ENCODE assay signal across 14 mouse cellular contexts in the genomic region with DNA sequence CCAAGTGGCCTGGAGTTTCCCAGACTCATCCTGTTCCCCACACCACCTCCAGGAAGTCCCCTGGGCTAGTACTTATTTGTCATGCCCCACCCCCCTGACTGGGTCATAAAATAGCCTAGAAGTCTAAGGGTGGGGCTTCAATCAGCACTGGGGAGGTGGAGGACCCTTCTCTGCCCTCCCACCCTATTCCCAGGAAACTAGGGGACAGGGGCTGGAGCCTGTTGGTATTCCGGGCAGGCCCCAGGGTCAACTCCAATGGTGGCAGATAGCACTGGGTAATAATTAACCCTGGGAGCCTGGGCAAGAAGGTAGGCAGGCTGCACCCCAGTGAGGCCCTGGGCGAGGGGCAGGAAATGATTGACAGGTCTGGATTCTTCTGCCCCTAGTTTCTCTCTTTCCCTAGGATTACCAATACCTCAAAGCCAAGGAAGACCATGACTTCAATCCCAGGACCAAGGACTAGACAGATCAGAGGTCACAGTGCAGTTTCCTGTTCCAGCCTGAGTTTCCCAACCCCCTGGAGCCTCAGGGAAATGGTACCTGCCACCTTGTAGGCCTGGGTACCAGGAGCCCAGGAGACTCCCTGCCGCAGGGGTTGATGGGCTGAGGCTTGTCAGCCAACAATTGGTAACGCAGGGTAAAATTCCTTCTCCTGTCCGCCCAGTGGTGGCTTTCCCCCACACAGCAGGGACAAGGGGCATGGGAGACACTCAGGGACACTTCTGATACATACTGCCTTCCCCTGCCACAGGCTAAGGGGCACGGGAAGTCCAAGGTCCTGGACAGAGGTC. TPM values are rescaled to one million over a fixed set of nuclear protein-coding genes. Genes with fewer than 3 reads are reported as not detected.
DNase-seq lines count a peak whose midpoint lies in the region; ATAC-seq lines count a peak whose summit lies in the region.
"Had no signal": no experiment of that assay in that cellular context is flagged by ENCODE, and none has a peak within 500 bp of the region (broad histone marks: within the 10 kb centered on the region; RNA-seq: fewer than 3 reads in every experiment).

No protein-coding gene starts in this region.

- no peak overlapping the region for H3K4me3 ChIP-seq in heart, embryonic 13.5 days
- no peak overlapping the region for H3K4me3 ChIP-seq in intestine, embryonic 15.5 days (replicated peaks)
- no peak overlapping the region for H3K4me3 ChIP-seq in stomach, embryonic 14.5 days (ENCODE audit: low read depth, low read length)
- H3K4me3 ChIP-seq: limb, embryonic 15.5 days had no signal

- peaks cover 4% of the 10 kb centered on the region; the same call in 1 of the 2 replicates for H3K4me1 ChIP-seq in heart, embryonic 13.5 days
- peaks cover 9% of the 10 kb centered on the region for H3K4me1 ChIP-seq in intestine, embryonic 15.5 days (replicated peaks)
- no peaks in the 10 kb centered on the region for H3K4me1 ChIP-seq in stomach, embryonic 14.5 days (ENCODE audit: control insufficient read depth, insufficient read depth, low read length)

- no peaks in the 10 kb centered on the region for H3K9me3 ChIP-seq in heart, embryonic 13.5 days
- no peaks in the 10 kb centered on the region for H3K9me3 ChIP-seq in intestine, embryonic 15.5 days
- no peaks in the 10 kb centered on the region for H3K9me3 ChIP-seq in stomach, embryonic 14.5 days (ENCODE audit: control insufficient read depth, low read depth, low read length)
- H3K9me3 ChIP-seq: limb, embryonic 15.5 days had no signal

- intact Hi-C loops in heart, postnatal 14 days (cut with DNase I), result no loop called here

- DNase-seq in heart, postnatal 14 days, result no peak
- peak; percentile 73 to 86 for DNase-seq in kidney, postnatal 36 days
- no peak for DNase-seq in layer of hippocampus, postnatal 25 days (ENCODE audit: extremely low spot score in 1 of 2, low spot score in 1 of 2)

- no peak overlapping the region for H3K27ac ChIP-seq in heart, embryonic 13.5 days (replicated peaks)
- peak overlapping the region; percentile 67 for H3K27ac ChIP-seq in intestine, embryonic 15.5 days
- peak overlapping the region; percentile 39; the same call in 1 of the 2 replicates for H3K27ac ChIP-seq in stomach, embryonic 14.5 days (ENCODE audit: low read length)
- H3K27ac ChIP-seq: limb, embryonic 15.5 days had no signal

- 64% methylated on average over 6 of the region's 6 CpGs for WGBS in heart, embryonic 13.5 days
- 54% methylated on average over 6 of the region's 6 CpGs for WGBS in intestine, embryonic 15.5 days
- 66% methylated on average over 6 of the region's 6 CpGs for WGBS in stomach, embryonic 14.5 days

- no peak overlapping the region for H3K4me2 ChIP-seq in heart, embryonic 13.5 days
- H3K4me2 ChIP-seq in intestine, embryonic 15.5 days (replicated peaks), result peak overlapping the region; percentile 19; the same call in 1 of the 2 replicates
- H3K4me2 ChIP-seq in stomach, embryonic 14.5 days (replicated peaks; ENCODE audit: low read depth, low read length), result no peak overlapping the region
- H3K4me2 ChIP-seq: limb, embryonic 15.5 days had no signal

- no peak overlapping the region for H3K9ac ChIP-seq in heart, embryonic 13.5 days
- H3K9ac ChIP-seq in intestine, embryonic 15.5 days, result peak overlapping the region; percentile 10; the same call in 1 of the 2 replicates
- no peak overlapping the region for H3K9ac ChIP-seq in stomach, embryonic 14.5 days (replicated peaks; ENCODE audit: low read depth, low read length)
- H3K9ac ChIP-seq: limb, embryonic 15.5 days had no signal

- ATAC-seq in heart, embryonic 13.5 days (ENCODE audit: extremely low read depth, insufficient number of reproducible peaks, low FRiP score, low TSS enrichment), result peak; percentile 22
- ATAC-seq in intestine, embryonic 15.5 days, result peak; percentile 90
- ATAC-seq in stomach, embryonic 14.5 days (ENCODE audit: insufficient number of reproducible peaks, insufficient read depth, low FRiP score, low read depth), result peak; percentile 79
- ATAC-seq in cerebellum, adult (ENCODE audit: insufficient number of reproducible peaks, low FRiP score, low TSS enrichment), result no peak
- no peak for ATAC-seq in erythroblast, adult 5-6 weeks (replicated peaks; ENCODE audit: low FRiP score, poor library complexity, severe bottlenecking)

- no peaks in the 10 kb centered on the region for H3K27me3 ChIP-seq in heart, embryonic 13.5 days (replicated peaks)
- H3K27me3 ChIP-seq in intestine, embryonic 15.5 days (replicated peaks), result no peaks in the 10 kb centered on the region
- no peaks in the 10 kb centered on the region for H3K27me3 ChIP-seq in stomach, embryonic 14.5 days (ENCODE audit: control insufficient read depth, insufficient read depth, low read length)
- H3K27me3 ChIP-seq: limb, embryonic 15.5 days had no signal

- H3K36me3 ChIP-seq in heart, embryonic 13.5 days, result peaks cover 50% of the 10 kb centered on the region
- H3K36me3 ChIP-seq in intestine, embryonic 15.5 days, result peaks cover 13% of the 10 kb centered on the region
- H3K36me3 ChIP-seq in stomach, embryonic 14.5 days (ENCODE audit: control insufficient read depth, insufficient read depth, low read length), result peaks cover 24% of the 10 kb centered on the region; the same call in 1 of the 2 replicates

RNA-seq across cellular contexts. Expression of a gene that starts 8.7 kb away (rescaled TPM):
- polyA plus RNA-seq in heart, embryonic 13.5 days (2015; fragmentation: Nextera tagmentation; extraction: Ambion mirVana), result not detected in 2 replicates
- total RNA-seq in heart, postnatal 14 days (2021), result not detected
- polyA plus RNA-seq in intestine, embryonic 15.5 days (2015; fragmentation: Nextera tagmentation; extraction: Ambion mirVana), result not detected in 2 replicates
- polyA plus RNA-seq in stomach, embryonic 14.5 days (2014; fragmentation: Nextera tagmentation; extraction: Ambion mirVana), result not detected in 2 replicates
- total RNA-seq in layer of hippocampus, postnatal 25 days (2021), result not detected
- not detected in 2 replicates for total RNA-seq in erythroblast, adult 5-6 weeks (2015; ENCODE audit: low replicate concordance)
- not detected in 2 replicates for total RNA-seq in erythroblast, adult 5-6 weeks (2017; ENCODE audit: low replicate concordance)
- total RNA-seq: layer of hippocampus, adult 8-10 months had no signal
- polyA plus RNA-seq: brain, embryonic 14.5 days; cortical plate, adult 2 months; forebrain, embryonic 11.5 days; limb, embryonic 15.5 days; testis, adult 2 months had no signal

RNA-seq across cellular contexts. Expression of a gene that starts 9.1 kb away (rescaled TPM):
- 21.8 and 23.2 TPM in 2 replicates for polyA plus RNA-seq in heart, embryonic 13.5 days (2015; fragmentation: Nextera tagmentation; extraction: Ambion mirVana)
- 10 to 100 TPM; 47.8 to 51.8 TPM for total RNA-seq in heart, postnatal 14 days (2021)
- 79.9 and 90.3 TPM in 2 replicates for polyA plus RNA-seq in intestine, embryonic 15.5 days (2015; fragmentation: Nextera tagmentation; extraction: Ambion mirVana)
- polyA plus RNA-seq in stomach, embryonic 14.5 days (2014; fragmentation: Nextera tagmentation; extraction: Ambion mirVana), result 43.7 and 44.8 TPM in 2 replicates
- total RNA-seq in layer of hippocampus, postnatal 25 days (2021), result 1 to 10 TPM; 1.2 to 1.9 TPM
- 17.1 and 32.7 TPM in 2 replicates for total RNA-seq in erythroblast, adult 5-6 weeks (2015; ENCODE audit: low replicate concordance)
- total RNA-seq in erythroblast, adult 5-6 weeks (2017; ENCODE audit: low replicate concordance), result 23.0 and 24.4 TPM in 2 replicates

RNA-seq across cellular contexts. Expression of a gene that starts 15.3 kb away (rescaled TPM):
- polyA plus RNA-seq in heart, embryonic 13.5 days (2015; fragmentation: Nextera tagmentation; extraction: Ambion mirVana), result 170 and 185 TPM in 2 replicates
- 100 to 1,000 TPM; 224 to 237 TPM for total RNA-seq in heart, postnatal 14 days (2021)
- 113 and 124 TPM in 2 replicates for polyA plus RNA-seq in intestine, embryonic 15.5 days (2015; fragmentation: Nextera tagmentation; extraction: Ambion mirVana)
- 113 and 120 TPM in 2 replicates for polyA plus RNA-seq in stomach, embryonic 14.5 days (2014; fragmentation: Nextera tagmentation; extraction: Ambion mirVana)
- total RNA-seq in layer of hippocampus, postnatal 25 days (2021), result 10 to 100 TPM; 56.8 to 68.2 TPM
- total RNA-seq in erythroblast, adult 5-6 weeks (2015; ENCODE audit: low replicate concordance), result 7.5 TPM in 1 of 2 replicates, not detected in the other
- 4.9 and 8.2 TPM in 2 replicates for total RNA-seq in erythroblast, adult 5-6 weeks (2017; ENCODE audit: low replicate concordance)

RNA-seq across cellular contexts. Expression of a gene that starts 33.1 kb away (rescaled TPM):
- 17.2 and 18.7 TPM in 2 replicates for polyA plus RNA-seq in heart, embryonic 13.5 days (2015; fragmentation: Nextera tagmentation; extraction: Ambion mirVana)
- total RNA-seq in heart, postnatal 14 days (2021), result 10 to 100 TPM; 15.4 to 17.0 TPM
- 31.1 and 32.6 TPM in 2 replicates for polyA plus RNA-seq in intestine, embryonic 15.5 days (2015; fragmentation: Nextera tagmentation; extraction: Ambion mirVana)
- polyA plus RNA-seq in stomach, embryonic 14.5 days (2014; fragmentation: Nextera tagmentation; extraction: Ambion mirVana), result 37.7 and 38.5 TPM in 2 replicates
- 10 to 100 TPM; 71.3 to 78.8 TPM for total RNA-seq in layer of hippocampus, postnatal 25 days (2021)
- total RNA-seq in erythroblast, adult 5-6 weeks (2015; ENCODE audit: low replicate concordance), result not detected in 2 replicates
- total RNA-seq in erythroblast, adult 5-6 weeks (2017; ENCODE audit: low replicate concordance), result 0.34 TPM in 1 of 2 replicates, not detected in the other

Comparison
In these comparisons a context has a peak if more than half of its experiments do, and no peak if none do; other contexts are left out.
1. ATAC-seq: peak in heart, embryonic 13.5 days (single experiment), intestine, embryonic 15.5 days (single experiment) and stomach, embryonic 14.5 days (single experiment); none in cerebellum, adult (single experiment) and erythroblast, adult 5-6 weeks (single experiment).
2. DNase-seq: peak in kidney, postnatal 36 days (2 of 2); none in heart, postnatal 14 days (0 of 2) and layer of hippocampus, postnatal 25 days (0 of 2).
3. RNA of a gene that starts 9.1 kb away (total RNA-seq): 47.8 to 51.8 TPM in heart, postnatal 14 days and 17.1 to 32.7 TPM in erythroblast, adult 5-6 weeks; 1.2 to 1.9 TPM in layer of hippocampus, postnatal 25 days; every median in the first group is over 4 times any median in the second.
4. RNA of a gene that starts 15.3 kb away (total RNA-seq): 224 to 237 TPM in heart, postnatal 14 days and 56.8 to 68.2 TPM in layer of hippocampus, postnatal 25 days; 4.9 to 8.2 TPM in erythroblast, adult 5-6 weeks; every median in the first group is over 4 times any median in the second.